Mouse (Mus musculus) left cerebral cortex, postnatal 25 days (tissue): ENCODE measurements around the gene Zyx. TPM values are rescaled to one million over a fixed set of nuclear protein-coding genes. Genes with fewer than 3 reads are reported as not detected.

Source experiments
- DNase-seq, 2 experiments: peaks; one replicate each; pipeline ENCODE4 v3.0.0; 2022; ENCODE audit warnings: low spot score in 2 of 2, mixed read lengths in 1 of 2
- intact Hi-C: fragments of 180-260 bp; cut with DNase I; formaldehyde crosslinking; loops from one replicate; pipeline ENCODE4 v1.15.1; 2025
- total RNA-seq, 2 experiments: library from RNA; stranded (reverse); gene quantifications; 2 replicates each; pipeline ENCODE4 v1.2.3; 2021

Zyx gene
- total RNA-seq, 2 experiments from 2014 or later, result 51.4 to 53.4 TPM

- intact Hi-C loops, result loop anchor here (2.0 kb wide), 1 partner anchor 24 kb away; the partner anchor contains the start of gene Fam131b
- peak; percentile 75 to 78 for DNase-seq
Observed at GRCm38 (mm10) chr6:42349006-42349425, 414 bp upstream of the Zyx start.

- intact Hi-C loops, result no loop called here
- peak; percentile 64 to 73 for DNase-seq
Observed at GRCm38 (mm10) chr6:42350021-42350967, 864 bp downstream of the Zyx start.

GRCm38 (mm10) chr6:42350968-42351775, 1.7 kb downstream of the Zyx start:
- intact Hi-C loops, result no loop called here
- no peak for DNase-seq

- intact Hi-C loops, result no loop called here
- no peak for DNase-seq
Observed at GRCm38 (mm10) chr6:42351776-42352485, 2.5 kb downstream of the Zyx start.

- DNase-seq, result no peak
- intact Hi-C loops, result no loop called here
Observed at GRCm38 (mm10) chr6:42352486-42352846, 3.0 kb downstream of the Zyx start.

- peak in 1 of 2 experiments; percentile 29 for DNase-seq
Observed at GRCm38 (mm10) chr6:42353180-42353579, 3.8 kb downstream of the Zyx start.

GRCm38 (mm10) chr6:42354076-42355019, 4.9 kb downstream of the Zyx start:
- DNase-seq, result peak in 1 of 2 experiments; percentile 50
- intact Hi-C loops, result no loop called here

More at GRCm38 (mm10) chr6:42353180-42353579, 3.8 kb downstream of the Zyx start:
- intact Hi-C loops, result no loop called here

- intact Hi-C loops, result no loop called here
Observed at GRCm38 (mm10) chr6:42355366-42355765, 5.9 kb downstream of the Zyx start.

GRCm38 (mm10) chr6:42355794-42356600, 6.6 kb downstream of the Zyx start:
- no peak for DNase-seq
- intact Hi-C loops, result no loop called here

More at GRCm38 (mm10) chr6:42355366-42355765, 5.9 kb downstream of the Zyx start:
- DNase-seq, result no peak

- intact Hi-C loops, result no loop called here
- DNase-seq, result no peak
Observed at GRCm38 (mm10) chr6:42356913-42357312, 7.5 kb downstream of the Zyx start.

- no peak for DNase-seq
- intact Hi-C loops, result no loop called here
Observed at GRCm38 (mm10) chr6:42357901-42358300, 8.5 kb downstream of the Zyx start.

- intact Hi-C loops, result no loop called here
- DNase-seq, result no peak
Observed at GRCm38 (mm10) chr6:42358901-42359300, 9.5 kb downstream of the Zyx start.

- intact Hi-C loops, result no loop called here
- DNase-seq, result no peak
Observed at GRCm38 (mm10) chr6:42359364-42360147, 10.1 kb downstream of the Zyx start.

GRCm38 (mm10) chr6:42360231-42360840, 10.9 kb downstream of the Zyx start:
- no peak for DNase-seq
- intact Hi-C loops, result no loop called here

GRCm38 (mm10) chr6:42361041-42361895, 11.8 kb downstream of the Zyx start:
- intact Hi-C loops, result no loop called here
- no peak for DNase-seq

- intact Hi-C loops, result no loop called here
- no peak for DNase-seq
Observed at GRCm38 (mm10) chr6:42362074-42362473, 12.6 kb downstream of the Zyx start.
